Mouse (Mus musculus): ENCODE measurements at regions not wholly inside any gene's neighbourhood (a gene's known extent, or its start where the extent isn't known, plus 50 kb on each side); places are given as distances from the start of the nearest gene placed in this dataset.
"Not testable (repeated sequence)": the region's sequence is repeated elsewhere in the genome, so short reads cannot be mapped to it uniquely, and the experiment has no call there.

GRCm38 (mm10) chr17:3063401-3063800 is 51.4 kb upstream of the Scaf8 start:
- not testable (repeated sequence) for H3K36me3 ChIP-seq (ENCODE audit: control insufficient read depth, insufficient read depth, low read length); H3K4me3 ChIP-seq (ENCODE audit: control insufficient read depth, low read depth, low read length); H3K4me1 ChIP-seq (ENCODE audit: control insufficient read depth, insufficient read depth, low read length); H3K27ac ChIP-seq (ENCODE audit: control insufficient read depth, insufficient read depth, low read depth, low read length); H3K27me3 ChIP-seq (ENCODE audit: control insufficient read depth, insufficient read depth, low read length)

Data from testis, adult 2 months (tissue).